Mouse (Mus musculus) Muller cell, postnatal 12 days (primary cell): ENCODE measurements at regions not wholly inside any gene's neighbourhood (a gene's known extent, or its start where the extent isn't known, plus 50 kb on each side); places are given as distances from the start of the nearest gene placed in this dataset.
"Not testable (repeated sequence)": the region's sequence is repeated elsewhere in the genome, so short reads cannot be mapped to it uniquely, and the experiment has no call there.

Experiments
- DNase-seq: peaks from one replicate; pipeline ENCODE4 v3.0.0-alpha.2; 2015; ENCODE audit errors: inconsistent ontology term

DNA sequence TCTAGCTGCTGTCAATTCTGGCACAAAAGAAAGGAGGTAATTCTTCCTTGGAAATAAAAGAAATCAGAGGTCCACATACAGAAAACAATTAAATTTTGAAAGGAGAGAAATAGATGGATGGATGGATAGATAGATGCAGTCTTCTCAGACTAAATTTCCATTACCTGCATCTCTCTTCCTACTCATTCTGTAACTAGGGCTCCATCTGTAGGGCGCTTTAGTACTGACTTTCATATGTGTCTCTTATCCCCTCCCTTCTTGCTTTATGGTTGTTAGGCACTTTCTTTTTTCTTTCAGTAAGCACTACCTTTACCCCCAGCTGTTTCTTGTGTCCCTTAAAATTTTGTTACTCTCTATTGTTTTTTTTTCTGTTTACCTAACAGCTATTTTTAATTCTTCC lies 72.9 kb upstream of the Olfr1324 start:
- DNase-seq, result no peak

DNA sequence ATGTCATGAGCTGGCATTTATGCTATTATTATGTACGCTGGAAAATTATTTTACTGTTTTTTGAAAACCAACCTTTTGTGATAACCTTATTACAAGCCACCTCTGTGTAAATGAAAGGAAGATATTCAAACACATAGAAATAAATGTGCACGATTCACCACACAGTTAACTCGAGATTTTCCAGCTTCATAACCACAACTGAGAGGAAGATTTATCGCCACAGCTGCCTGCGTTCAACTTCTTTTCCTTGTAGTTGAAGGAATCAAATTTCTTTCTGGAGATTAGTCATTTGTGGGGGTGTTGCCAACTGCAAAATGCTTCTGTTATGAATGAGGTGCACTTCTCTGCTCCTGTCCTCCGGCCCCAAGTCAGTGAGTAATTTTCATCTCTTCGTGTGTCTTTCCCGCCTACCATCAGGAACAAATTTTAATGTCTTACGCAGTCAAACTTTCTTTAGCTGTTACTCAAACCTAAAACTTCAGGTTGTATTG lies 62.2 kb upstream of the Olfr1324 start:
- DNase-seq, result not testable (repeated sequence)
